Mouse (Mus musculus): Measurements from ENCODE around the gene Krt5. TPM values are rescaled to one million over a fixed set of nuclear protein-coding genes. Genes with fewer than 3 reads are reported as not detected.

The Krt5 gene
- 0.11 and 0.22 TPM in 2 replicates for polyA plus RNA-seq (2016; fragmentation: Nextera tagmentation; extraction: Ambion mirVana)

DNA sequence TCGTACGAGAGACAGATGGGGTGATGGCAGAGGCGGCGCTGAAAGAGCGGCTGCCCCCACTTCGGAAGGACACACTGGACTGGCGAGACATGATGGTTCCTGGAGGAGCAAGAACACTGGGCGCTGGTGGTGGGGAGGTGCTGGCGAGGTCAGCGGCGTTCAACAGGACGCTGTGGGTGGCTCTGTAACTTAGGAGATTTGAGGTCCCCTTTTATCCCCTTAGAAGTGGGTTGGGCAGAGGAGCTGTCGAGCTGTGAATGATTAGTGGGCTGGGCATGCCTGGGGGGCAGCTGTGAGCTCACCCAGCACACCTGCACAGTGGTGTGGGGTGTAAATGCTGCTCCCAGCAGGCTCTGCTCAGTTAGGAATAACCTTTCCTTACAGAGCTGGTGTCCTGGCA is at the start of gene Krt5:
Gene Krt5 (minus strand): TSS at position 179 of the 400 bp plus-strand sequence.
- Histone ChIP-seq H3K36me3 (no peaks in the 10 kb centered on the region), H3K4me1 (no peaks in the 10 kb centered on the region; the same call in 1 of the 2 replicates), H3K27me3 (ENCODE audit: low read depth, poor library complexity, severe bottlenecking) (no peaks in the 10 kb centered on the region), H3K4me3 (no peak within 1 kb of the TSS), H3K9me3 (replicated peaks) (no peaks in the 10 kb centered on the region), H3K27ac (replicated peaks) (no peak within 1 kb of the TSS; the same call in 1 of the 2 replicates)
- 81% methylated on average over 13 of the region's 13 CpGs for WGBS
- DNase-seq (ENCODE audit: low spot score): no peak

DNA sequence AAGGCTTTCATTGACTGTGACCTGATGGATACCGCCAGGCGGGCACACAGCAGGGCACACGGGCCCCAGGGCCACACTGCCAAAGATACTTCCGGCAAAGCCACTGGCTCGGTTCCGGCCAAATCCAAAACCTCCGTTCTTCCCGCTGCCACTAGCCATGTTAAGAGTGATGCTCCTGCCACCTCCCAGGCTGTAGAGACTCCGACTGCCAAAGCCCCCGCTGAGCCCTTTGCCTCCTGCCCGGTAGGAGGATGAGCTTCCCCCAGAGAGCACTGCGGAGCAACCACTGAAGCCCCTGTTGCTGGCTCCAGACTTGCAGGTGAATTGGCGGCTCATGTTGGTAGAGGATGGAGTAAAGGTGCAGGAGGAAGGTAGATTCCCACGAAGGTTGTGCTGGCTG is 30.0 kb upstream of the Krt5 start, which contains the start of gene Krt71:
Gene Krt71 (minus strand): TSS at position 399 of the 400 bp plus-strand sequence.
- no peak within 1 kb of the TSS for H3K27ac ChIP-seq (replicated peaks)
- WGBS: 57% methylated on average over 14 of the region's 14 CpGs
- H3K36me3 ChIP-seq: no peaks in the 10 kb centered on the region
- no peak for DNase-seq (ENCODE audit: low spot score)
- H3K9me3 ChIP-seq (replicated peaks): no peaks in the 10 kb centered on the region
- H3K4me3 ChIP-seq: no peak within 1 kb of the TSS
- H3K27me3 ChIP-seq (ENCODE audit: low read depth, poor library complexity, severe bottlenecking): no peaks in the 10 kb centered on the region
- no peaks in the 10 kb centered on the region for H3K4me1 ChIP-seq

DNA sequence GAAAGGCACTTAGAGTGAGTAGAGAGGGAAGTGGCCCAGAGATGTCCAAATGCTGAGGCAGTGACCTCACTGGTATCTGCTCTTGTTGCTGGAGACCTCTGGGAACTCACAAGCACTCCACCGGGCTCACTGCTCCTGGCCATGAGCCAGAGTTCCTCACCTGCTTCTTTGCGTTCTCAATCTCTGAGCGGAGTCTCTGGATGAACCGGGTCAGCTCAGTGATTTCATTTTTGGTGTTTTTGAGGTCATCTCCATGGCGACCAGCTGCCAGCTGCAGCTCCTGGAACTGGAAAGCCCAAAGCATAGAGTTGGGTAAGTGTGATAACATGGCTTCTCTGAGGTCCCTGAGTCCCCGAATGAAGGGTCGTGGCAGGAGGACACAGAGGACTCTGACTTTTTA is 25.1 kb upstream of the Krt5 start:
- H3K27me3 ChIP-seq (ENCODE audit: low read depth, poor library complexity, severe bottlenecking): no peaks in the 10 kb centered on the region
- WGBS: 81% methylated on average over 7 of the region's 7 CpGs
- H3K27ac ChIP-seq (replicated peaks): no peak overlapping the region
- no peaks in the 10 kb centered on the region for H3K9me3 ChIP-seq (replicated peaks)
- no peak overlapping the region for H3K4me3 ChIP-seq
- H3K4me1 ChIP-seq: no peaks in the 10 kb centered on the region
- no peak for DNase-seq (ENCODE audit: low spot score)
- H3K36me3 ChIP-seq: no peaks in the 10 kb centered on the region

DNA sequence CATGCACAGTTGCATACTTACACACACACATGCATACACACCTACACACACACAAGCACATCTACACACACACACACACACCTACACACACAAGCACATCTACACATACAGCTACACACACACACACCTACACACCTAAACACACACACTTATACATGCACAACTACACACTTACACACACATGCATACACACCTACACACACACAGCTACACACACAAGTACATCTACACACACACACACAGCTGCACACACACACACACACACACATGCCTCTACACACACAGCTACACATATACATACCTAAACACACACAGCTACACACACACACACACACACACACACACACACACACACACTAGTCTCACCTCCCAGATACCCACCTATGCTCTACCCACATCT is 18.0 kb upstream of the Krt5 start:
- DNase-seq (ENCODE audit: low spot score): no peak
- no peaks in the 10 kb centered on the region for H3K27me3 ChIP-seq (ENCODE audit: low read depth, poor library complexity, severe bottlenecking)
- H3K9me3 ChIP-seq (replicated peaks): no peaks in the 10 kb centered on the region
- no peaks in the 10 kb centered on the region for H3K4me1 ChIP-seq
- no peaks in the 10 kb centered on the region for H3K36me3 ChIP-seq
- no peak overlapping the region for H3K4me3 ChIP-seq
- H3K27ac ChIP-seq (replicated peaks): no peak overlapping the region

DNA sequence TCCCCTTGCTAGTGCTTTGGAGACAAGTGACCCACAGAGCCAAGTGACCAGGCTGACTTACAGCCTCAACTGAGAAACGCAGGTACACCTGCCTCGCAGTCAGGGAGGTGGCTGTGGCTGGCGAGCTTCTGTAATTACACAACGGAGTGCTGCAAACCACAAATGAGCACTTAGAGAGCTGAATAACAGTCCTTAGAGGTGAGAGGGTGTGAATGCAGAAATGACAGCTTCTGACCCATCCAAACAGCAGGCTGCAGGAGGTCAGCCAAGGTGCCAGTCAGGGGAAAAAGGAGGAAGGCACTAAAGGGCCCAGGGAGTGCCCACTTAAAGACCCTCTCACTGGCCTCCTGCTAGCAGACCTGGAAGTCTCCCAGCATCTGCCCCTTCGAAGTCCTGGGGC is 12.0 kb upstream of the Krt5 start:
- no peaks in the 10 kb centered on the region for H3K27me3 ChIP-seq (ENCODE audit: low read depth, poor library complexity, severe bottlenecking)
- 74% methylated on average over 5 of the region's 5 CpGs for WGBS
- H3K4me3 ChIP-seq: no peak overlapping the region
- no peak for DNase-seq (ENCODE audit: low spot score)
- no peaks in the 10 kb centered on the region for H3K9me3 ChIP-seq (replicated peaks)
- H3K4me1 ChIP-seq: no peaks in the 10 kb centered on the region
- no peaks in the 10 kb centered on the region for H3K36me3 ChIP-seq
- H3K27ac ChIP-seq (replicated peaks): no peak overlapping the region

DNA sequence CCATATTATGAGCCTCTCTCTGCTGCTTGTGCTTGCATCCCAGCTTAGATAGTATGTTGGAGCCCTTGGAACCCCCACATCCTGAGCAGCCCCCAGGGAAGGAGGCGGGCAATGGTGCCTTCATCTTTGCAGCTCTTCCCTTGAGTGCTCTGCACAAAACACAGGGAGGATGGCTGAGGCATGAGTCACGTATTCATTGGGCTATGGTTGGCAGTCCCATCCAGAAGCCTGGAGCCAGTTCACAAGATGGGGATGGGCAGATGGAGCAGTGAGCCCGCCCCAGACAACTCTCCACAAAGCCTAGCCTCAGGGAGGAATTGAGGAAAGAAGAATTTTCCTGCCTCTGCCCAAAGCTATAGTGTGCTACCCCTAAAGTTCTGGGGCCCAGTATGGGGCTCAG is 3.1 kb upstream of the Krt5 start:
- no peak overlapping the region for H3K27ac ChIP-seq (replicated peaks)
- H3K9me3 ChIP-seq (replicated peaks): no peaks in the 10 kb centered on the region
- H3K4me1 ChIP-seq: no peaks in the 10 kb centered on the region; the same call in 1 of the 2 replicates
- no peaks in the 10 kb centered on the region for H3K27me3 ChIP-seq (ENCODE audit: low read depth, poor library complexity, severe bottlenecking)
- H3K4me3 ChIP-seq: no peak overlapping the region
- H3K36me3 ChIP-seq: no peaks in the 10 kb centered on the region
- DNase-seq (ENCODE audit: low spot score): no peak
- WGBS: 75% methylated on average over 3 of the region's 3 CpGs

DNA sequence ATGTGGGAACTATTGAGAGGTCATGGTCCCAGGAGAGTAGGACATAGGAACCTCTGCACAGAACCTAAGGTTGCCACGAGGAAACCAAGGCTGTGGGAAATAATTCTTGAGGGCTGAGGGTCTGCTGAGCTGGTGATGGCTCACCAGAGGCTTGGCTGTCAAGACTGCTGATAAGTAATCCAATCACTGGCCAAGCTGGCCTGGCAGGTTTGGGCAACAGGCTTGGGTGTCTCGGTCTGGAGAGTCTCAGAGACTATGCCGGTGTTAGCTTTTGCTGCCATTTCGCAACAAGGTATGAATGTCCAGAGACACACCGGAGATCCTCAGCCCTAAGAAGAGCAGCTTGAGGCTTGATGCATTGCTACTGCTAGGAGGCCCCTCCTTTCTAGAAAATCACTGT is 1.7 kb upstream of the Krt5 start:
- DNase-seq (ENCODE audit: low spot score): no peak
- WGBS: 89% methylated on average over 5 of the region's 5 CpGs
- Histone ChIP-seq H3K4me3 (no peak overlapping the region), H3K27ac (replicated peaks) (no peak overlapping the region), H3K27me3 (ENCODE audit: low read depth, poor library complexity, severe bottlenecking) (no peaks in the 10 kb centered on the region), H3K9me3 (replicated peaks) (no peaks in the 10 kb centered on the region), H3K4me1 (no peaks in the 10 kb centered on the region; the same call in 1 of the 2 replicates), H3K36me3 (no peaks in the 10 kb centered on the region)

DNA sequence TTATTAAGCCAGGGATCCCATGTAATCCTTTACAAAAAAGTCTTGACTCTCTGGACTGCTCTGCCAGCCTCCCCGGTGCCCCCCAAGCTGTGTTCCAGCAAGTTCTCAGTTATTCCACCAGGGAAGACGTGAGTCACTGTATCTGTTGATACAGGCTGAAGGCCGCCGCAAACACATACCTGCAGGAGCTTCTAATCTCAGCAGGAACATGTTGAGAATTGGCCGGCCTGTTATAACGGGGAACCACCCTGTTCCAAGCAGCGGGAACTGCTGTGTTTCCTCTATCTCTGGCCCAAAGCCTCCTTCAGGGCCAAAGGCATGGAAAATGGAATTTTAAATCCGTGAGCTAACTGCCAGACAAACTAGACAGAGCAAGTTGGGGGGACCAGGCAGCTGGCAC is 1.0 kb upstream of the Krt5 start:
- no peak for DNase-seq (ENCODE audit: low spot score)
- no peaks in the 10 kb centered on the region for H3K9me3 ChIP-seq (replicated peaks)
- 78% methylated on average over 8 of the region's 8 CpGs for WGBS
- H3K4me3 ChIP-seq: no peak overlapping the region
- no peak overlapping the region for H3K27ac ChIP-seq (replicated peaks)
- H3K36me3 ChIP-seq: no peaks in the 10 kb centered on the region
- no peaks in the 10 kb centered on the region for H3K27me3 ChIP-seq (ENCODE audit: low read depth, poor library complexity, severe bottlenecking)
- H3K4me1 ChIP-seq: no peaks in the 10 kb centered on the region; the same call in 1 of the 2 replicates

DNA sequence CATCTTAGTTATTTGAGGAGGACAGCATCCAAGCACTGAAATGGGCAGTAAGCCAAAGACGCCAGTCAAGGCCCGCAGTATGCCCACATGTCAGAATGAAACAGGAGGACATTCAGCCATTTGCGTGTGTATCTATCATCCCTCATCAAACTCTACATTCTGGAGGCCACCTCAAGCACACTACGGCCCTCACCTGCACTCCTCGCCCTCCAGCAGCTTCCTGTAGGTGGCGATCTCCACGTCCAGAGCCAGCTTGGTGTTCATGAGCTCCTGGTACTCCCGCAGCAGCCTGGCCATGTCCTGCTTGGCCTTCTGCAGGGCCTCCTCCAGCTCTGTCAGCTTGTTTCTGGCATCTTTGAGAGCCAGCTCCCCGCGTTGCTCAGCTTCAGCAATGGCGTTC is 4.0 kb downstream of the Krt5 start:
- Histone ChIP-seq H3K4me1 (no peaks in the 10 kb centered on the region; the same call in 1 of the 2 replicates), H3K36me3 (no peaks in the 10 kb centered on the region), H3K27ac (replicated peaks) (no peak overlapping the region), H3K27me3 (ENCODE audit: low read depth, poor library complexity, severe bottlenecking) (no peaks in the 10 kb centered on the region), H3K9me3 (replicated peaks) (no peaks in the 10 kb centered on the region), H3K4me3 (no peak overlapping the region)
- DNase-seq (ENCODE audit: low spot score): no peak
- WGBS: 67% methylated on average over 11 of the region's 11 CpGs

DNA sequence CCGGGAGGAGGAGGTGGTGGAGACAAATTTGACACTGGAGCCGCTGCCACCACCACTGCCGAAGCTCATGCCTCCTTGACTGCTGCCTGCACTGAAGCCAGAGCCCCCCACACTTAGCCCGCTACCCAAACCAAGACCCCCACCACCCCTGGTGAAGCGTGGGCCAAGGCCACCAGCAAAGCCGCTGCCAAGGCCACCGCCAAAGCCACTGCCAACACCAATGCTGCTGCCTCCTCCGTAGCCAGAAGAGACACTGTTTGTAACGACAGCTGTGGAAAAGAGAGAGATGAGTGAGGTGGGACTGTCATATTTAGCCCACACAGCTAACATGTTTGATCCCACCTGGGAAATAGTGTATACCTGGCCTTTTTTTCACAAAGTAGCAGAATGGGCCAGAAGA is 5.2 kb downstream of the Krt5 start:
- no peak overlapping the region for H3K27ac ChIP-seq (replicated peaks)
- H3K4me1 ChIP-seq: peaks cover 6% of the 10 kb centered on the region
- no peaks in the 10 kb centered on the region for H3K27me3 ChIP-seq (ENCODE audit: low read depth, poor library complexity, severe bottlenecking)
- 91% methylated on average over 9 of the region's 9 CpGs for WGBS
- no peak overlapping the region for H3K4me3 ChIP-seq
- DNase-seq (ENCODE audit: low spot score): no peak
- no peaks in the 10 kb centered on the region for H3K9me3 ChIP-seq (replicated peaks)
- H3K36me3 ChIP-seq: no peaks in the 10 kb centered on the region

DNA sequence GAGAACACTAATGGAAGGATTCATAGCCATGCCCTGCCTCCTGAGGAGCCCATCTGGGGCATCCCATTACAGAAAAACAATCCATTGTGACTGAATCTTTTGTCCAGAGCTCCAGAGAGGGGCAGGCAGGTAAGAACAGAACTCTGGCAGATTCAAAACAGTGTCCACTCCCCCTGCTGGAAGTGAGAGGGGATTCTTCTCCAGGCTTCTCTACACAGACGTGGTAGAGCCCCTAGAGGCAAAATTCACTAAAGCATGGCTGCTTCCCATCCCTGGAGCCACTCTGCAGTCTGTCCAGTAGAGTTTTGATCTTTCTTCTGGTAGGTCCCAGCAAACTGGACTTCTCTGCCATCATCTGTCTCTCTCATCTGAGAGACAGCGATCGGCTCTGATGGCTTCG is 8.6 kb downstream of the Krt5 start:
- Histone ChIP-seq H3K9me3 (replicated peaks) (no peaks in the 10 kb centered on the region), H3K4me1 (peaks cover 9% of the 10 kb centered on the region), H3K27ac (replicated peaks) (no peak overlapping the region), H3K4me3 (no peak overlapping the region), H3K36me3 (no peaks in the 10 kb centered on the region), H3K27me3 (ENCODE audit: low read depth, poor library complexity, severe bottlenecking) (no peaks in the 10 kb centered on the region)
- 68% methylated on average over 4 of the region's 4 CpGs for WGBS
- peak; percentile 22 for DNase-seq (ENCODE audit: low spot score)

DNA sequence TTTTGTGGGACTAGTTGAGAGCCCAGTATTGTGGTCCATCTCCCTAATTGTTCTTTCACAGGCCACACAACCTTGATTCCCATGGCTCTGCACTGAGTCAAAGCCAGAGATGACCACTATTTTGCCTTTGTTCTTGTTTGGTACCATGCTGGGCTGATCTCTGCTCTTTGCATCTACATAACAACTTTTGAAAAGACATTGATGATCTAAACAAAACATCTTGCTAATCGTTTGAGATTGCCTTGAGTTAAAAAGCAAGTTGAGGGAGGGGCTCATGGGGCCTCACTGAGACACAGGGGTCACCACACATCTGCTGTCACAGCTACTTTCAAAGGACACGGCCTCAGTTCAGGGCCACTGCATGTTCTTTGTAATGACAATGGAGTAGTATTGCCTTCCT is 10.3 kb downstream of the Krt5 start:
- Histone ChIP-seq H3K27me3 (ENCODE audit: low read depth, poor library complexity, severe bottlenecking) (no peaks in the 10 kb centered on the region), H3K36me3 (no peaks in the 10 kb centered on the region), H3K4me3 (no peak overlapping the region), H3K27ac (replicated peaks) (0 out of 2 replicates have a peak overlapping the region, but pooled peaks have one; percentile 23), H3K4me1 (peaks cover 9% of the 10 kb centered on the region), H3K9me3 (replicated peaks) (no peaks in the 10 kb centered on the region)
- no peak for DNase-seq (ENCODE audit: low spot score)
- 24% methylated on average over 2 of the region's 2 CpGs for WGBS

DNA sequence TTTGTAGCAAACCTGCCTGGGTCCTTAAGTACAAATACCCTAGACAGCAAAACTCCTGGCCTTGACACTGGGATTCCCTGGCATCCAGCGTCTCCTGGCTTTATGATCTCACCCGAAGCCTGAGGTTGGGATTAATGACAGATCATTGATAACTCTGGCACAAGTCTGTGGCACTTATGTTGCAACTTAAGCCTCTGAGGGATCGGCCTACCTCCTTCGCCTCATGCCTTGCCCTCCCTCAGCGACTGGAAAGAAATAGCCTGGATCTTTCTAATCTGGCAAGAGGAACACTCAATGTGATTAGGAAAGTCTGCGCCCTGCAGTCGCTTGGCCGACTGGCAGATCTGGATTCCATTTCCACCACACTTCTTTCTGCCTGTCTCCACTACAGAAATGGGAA is 12.8 kb downstream of the Krt5 start:
- Histone ChIP-seq H3K36me3 (no peaks in the 10 kb centered on the region), H3K27ac (replicated peaks) (no peak overlapping the region), H3K4me3 (no peak overlapping the region), H3K4me1 (peaks cover 9% of the 10 kb centered on the region), H3K27me3 (ENCODE audit: low read depth, poor library complexity, severe bottlenecking) (no peaks in the 10 kb centered on the region), H3K9me3 (replicated peaks) (no peaks in the 10 kb centered on the region)
- 86% methylated on average over 8 of the region's 8 CpGs for WGBS
- DNase-seq (ENCODE audit: low spot score): no peak

DNA sequence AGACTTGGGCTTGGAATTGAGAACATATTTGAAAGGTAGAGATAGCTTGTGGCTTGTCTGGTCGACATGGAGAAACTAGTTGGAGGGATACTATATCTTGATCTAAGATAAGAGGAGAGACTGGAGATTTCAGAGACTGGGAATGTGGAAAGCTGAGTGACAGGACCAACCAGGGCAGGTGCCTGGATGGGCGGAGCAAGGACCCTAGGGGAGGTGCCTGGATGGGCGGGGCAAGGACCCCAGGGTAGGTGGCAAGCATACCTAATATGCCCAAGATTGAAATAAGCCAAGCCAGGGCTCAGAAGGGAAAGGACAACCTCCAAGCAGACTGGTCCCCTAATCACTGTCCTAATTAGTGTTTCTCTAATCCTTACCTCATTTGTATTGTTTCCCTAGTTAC is 13.5 kb downstream of the Krt5 start:
- no peak overlapping the region for H3K4me3 ChIP-seq
- H3K36me3 ChIP-seq: no peaks in the 10 kb centered on the region
- no peak for DNase-seq (ENCODE audit: low spot score)
- no peaks in the 10 kb centered on the region for H3K27me3 ChIP-seq (ENCODE audit: low read depth, poor library complexity, severe bottlenecking)
- H3K27ac ChIP-seq (replicated peaks): no peak overlapping the region
- H3K4me1 ChIP-seq: peaks cover 9% of the 10 kb centered on the region
- WGBS: 65% methylated on average over 3 of the region's 3 CpGs
- no peaks in the 10 kb centered on the region for H3K9me3 ChIP-seq (replicated peaks)

All from midbrain, embryonic 10.5 days (tissue).